ENCODE assay signal across 10 mouse cellular contexts in the genomic region with DNA sequence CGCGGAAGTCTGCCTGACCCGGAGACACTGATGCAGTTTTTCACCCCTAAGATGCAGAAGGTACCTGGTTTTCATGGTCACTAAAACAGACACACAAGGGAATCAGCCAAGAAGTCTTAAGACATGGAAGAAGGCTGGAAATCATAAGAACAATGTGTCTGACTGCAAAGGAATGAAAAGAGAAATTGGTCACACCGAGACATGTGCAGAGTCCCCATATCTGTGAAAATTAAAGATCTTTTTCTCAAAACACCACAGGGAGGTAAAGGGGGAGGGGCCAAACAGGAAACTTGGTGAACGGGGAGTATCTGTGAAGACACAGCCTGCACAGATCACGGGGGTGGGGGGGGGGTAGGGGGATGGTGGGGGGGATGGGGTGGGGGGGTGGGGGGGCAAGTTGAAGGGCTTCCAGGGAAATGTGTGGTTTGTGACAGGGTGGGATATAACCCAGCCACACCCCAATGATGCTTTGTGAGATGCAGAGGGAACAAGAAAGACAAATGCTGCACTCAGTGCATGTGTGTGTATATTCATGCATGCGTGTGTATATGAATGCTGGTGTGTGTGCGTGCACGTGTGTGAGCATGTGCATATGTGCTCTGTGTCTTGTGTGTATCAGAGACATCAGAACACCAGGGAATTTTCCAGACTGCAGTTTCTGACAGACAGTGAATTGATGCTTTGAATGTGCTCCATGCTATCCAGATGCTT. TPM values are rescaled to one million over a fixed set of nuclear protein-coding genes. Genes with fewer than 3 reads are reported as not detected.
DNase-seq lines count a peak whose midpoint lies in the region; ATAC-seq and TF ChIP-seq lines count a peak whose summit lies in the region.
"Had no signal": no experiment of that assay in that cellular context is flagged by ENCODE, and none has a peak within 500 bp of the region (broad histone marks: within the 10 kb centered on the region; RNA-seq: fewer than 3 reads in every experiment).

No protein-coding gene starts in this region.

- H3K4me1 ChIP-seq in intestine, embryonic 15.5 days (replicated peaks), result peaks cover 3% of the 10 kb centered on the region; the same call in 1 of the 2 replicates
- peaks cover 6% of the 10 kb centered on the region; the same call in 1 of the 2 replicates for H3K4me1 ChIP-seq in intestine, embryonic 16.5 days (ENCODE audit: control insufficient read depth, insufficient read depth, low read length)
- H3K4me1 ChIP-seq in embryonic facial prominence, embryonic 14.5 days (ENCODE audit: control insufficient read depth, insufficient read depth, low read length), result peaks cover 6% of the 10 kb centered on the region; the same call in 1 of the 2 replicates
- H3K4me1 ChIP-seq in olfactory bulb, adult 2 months (ENCODE audit: control insufficient read depth, insufficient read depth, low read length), result peaks cover 13% of the 10 kb centered on the region

- 0 out of 2 replicates have a peak, but pooled peaks have one; percentile 3 for ATAC-seq in intestine, embryonic 15.5 days
- ATAC-seq in intestine, embryonic 16.5 days, result no peak
- 0 out of 2 replicates have a peak, but pooled peaks have one; percentile 5 for ATAC-seq in embryonic facial prominence, embryonic 14.5 days (ENCODE audit: low read depth)

- no peak for TF ChIP-seq CTCF in olfactory bulb, adult 2 months (IDR thresholded peaks at IDR 0.05; ENCODE audit: insufficient read depth, low read depth, low read length)

- no peaks in the 10 kb centered on the region for H3K36me3 ChIP-seq in intestine, embryonic 15.5 days
- H3K36me3 ChIP-seq in intestine, embryonic 16.5 days (ENCODE audit: control insufficient read depth, insufficient read depth, low read length), result no peaks in the 10 kb centered on the region
- no peaks in the 10 kb centered on the region for H3K36me3 ChIP-seq in embryonic facial prominence, embryonic 14.5 days (ENCODE audit: control insufficient read depth, insufficient read depth, low read length)

- 0 out of 2 replicates have a peak overlapping the region, but pooled peaks have one; percentile 17 for H3K27ac ChIP-seq in intestine, embryonic 15.5 days
- no peak overlapping the region for H3K27ac ChIP-seq in intestine, embryonic 16.5 days (ENCODE audit: low read length)
- H3K27ac ChIP-seq in embryonic facial prominence, embryonic 14.5 days (replicated peaks; ENCODE audit: low read depth, low read length), result peak overlapping the region; percentile 11; the same call in 1 of the 2 replicates
- H3K27ac ChIP-seq in olfactory bulb, adult 2 months (ENCODE audit: insufficient read depth, low read depth, low read length), result peak overlapping the region; percentile 79

- no peaks in the 10 kb centered on the region for H3K27me3 ChIP-seq in intestine, embryonic 15.5 days (replicated peaks)
- H3K27me3 ChIP-seq in intestine, embryonic 16.5 days (replicated peaks; ENCODE audit: control insufficient read depth, insufficient read depth, low read length), result no peaks in the 10 kb centered on the region
- no peaks in the 10 kb centered on the region for H3K27me3 ChIP-seq in embryonic facial prominence, embryonic 14.5 days (replicated peaks; ENCODE audit: control insufficient read depth, insufficient read depth, low read length)

- DNase-seq in embryonic facial prominence, embryonic 14.5 days (ENCODE audit: low spot score), result no peak
- peak; percentile 80 for DNase-seq in induced T-regulatory cell, adult 2 months (ENCODE audit: low read depth)
- DNase-seq in MN1 (ENCODE audit: low spot score), result no peak
- DNase-seq in layer of hippocampus, postnatal 14 days (ENCODE audit: low spot score in 2 of 2), result no peak
- no peak for DNase-seq in heart, adult 8-10 months (ENCODE audit: low spot score)
- DNase-seq: B cell, adult 2 months had no signal

- no peak overlapping the region for H3K4me3 ChIP-seq in intestine, embryonic 15.5 days (replicated peaks)
- no peak overlapping the region for H3K4me3 ChIP-seq in intestine, embryonic 16.5 days (ENCODE audit: low read length)
- H3K4me3 ChIP-seq in embryonic facial prominence, embryonic 14.5 days (ENCODE audit: low read depth, low read length), result no peak overlapping the region
- H3K4me3 ChIP-seq in olfactory bulb, adult 2 months (ENCODE audit: insufficient read depth, low read depth, low read length), result no peak overlapping the region
- H3K4me3 ChIP-seq: gastrocnemius, adult 2 months had no signal

- WGBS in intestine, embryonic 15.5 days, result 64% methylated on average over 9 of the region's 9 CpGs
- 73% methylated on average over 8 of the region's 9 CpGs for WGBS in intestine, embryonic 16.5 days
- 71% methylated on average over 8 of the region's 9 CpGs for WGBS in embryonic facial prominence, embryonic 14.5 days
- WGBS in olfactory bulb, adult 2 months, result 65% methylated on average over 9 of the region's 9 CpGs

- H3K9ac ChIP-seq in intestine, embryonic 15.5 days, result no peak overlapping the region
- no peak overlapping the region for H3K9ac ChIP-seq in intestine, embryonic 16.5 days (ENCODE audit: low read depth, low read length)
- no peak overlapping the region for H3K9ac ChIP-seq in embryonic facial prominence, embryonic 14.5 days (ENCODE audit: low read depth, low read length)

- H3K9me3 ChIP-seq in intestine, embryonic 15.5 days, result no peaks in the 10 kb centered on the region
- no peaks in the 10 kb centered on the region for H3K9me3 ChIP-seq in intestine, embryonic 16.5 days (ENCODE audit: control insufficient read depth, low read length)
- H3K9me3 ChIP-seq in embryonic facial prominence, embryonic 14.5 days (ENCODE audit: control insufficient read depth, low read length), result no peaks in the 10 kb centered on the region

- no peak for TF ChIP-seq POLR2A in olfactory bulb, adult 2 months (IDR thresholded peaks at IDR 0.05; ENCODE audit: insufficient read depth, low read depth, low read length)

- H3K4me2 ChIP-seq in intestine, embryonic 15.5 days (replicated peaks), result no peak overlapping the region
- no peak overlapping the region for H3K4me2 ChIP-seq in intestine, embryonic 16.5 days (ENCODE audit: low read depth, low read length)
- no peak overlapping the region for H3K4me2 ChIP-seq in embryonic facial prominence, embryonic 14.5 days (ENCODE audit: low read depth, low read length)

RNA-seq across cellular contexts. Expression of a gene that starts 47.1 kb away (rescaled TPM):
- 25.9 and 26.7 TPM in 2 replicates for polyA plus RNA-seq in intestine, embryonic 15.5 days (2015; fragmentation: Nextera tagmentation; extraction: Ambion mirVana)
- polyA plus RNA-seq in intestine, embryonic 16.5 days (2015; fragmentation: Nextera tagmentation; extraction: Ambion mirVana), result 23.1 and 23.3 TPM in 2 replicates
- polyA plus RNA-seq in embryonic facial prominence, embryonic 14.5 days (2014; fragmentation: Nextera tagmentation; extraction: Ambion mirVana), result 27.6 and 30.1 TPM in 2 replicates
- 47.4 and 143 TPM in 2 replicates for polyA plus RNA-seq in olfactory bulb, adult 2 months (2012; ENCODE audit: insufficient read depth, insufficient read length, low replicate concordance, missing spikeins)
- total RNA-seq in layer of hippocampus, postnatal 14 days (2021), result 100 to 1,000 TPM; 170 to 173 TPM
- total RNA-seq in heart, adult 8-10 months (2022), result 10 to 100 TPM; 39.6 to 53.1 (median 47.7) TPM
